In genomic region chr9:61597287-61597686, GRCm38 (mm10) we compare ENCODE assay signal across 13 mouse cellular contexts.
DNase-seq lines count a peak whose midpoint lies in the region; ATAC-seq and TF ChIP-seq lines count a peak whose summit lies in the region.
"Had no signal": no experiment of that assay in that cellular context is flagged by ENCODE, and none has a peak within 500 bp of the region (broad histone marks: within the 10 kb centered on the region; RNA-seq: fewer than 3 reads in every experiment).

No protein-coding gene starts in this region.

- peak overlapping the region; percentile 11; the same call in 1 of the 2 replicates for H3K4me2 ChIP-seq in heart, embryonic 13.5 days
- no peak overlapping the region for H3K4me2 ChIP-seq in midbrain, embryonic 13.5 days (replicated peaks)
- H3K4me2 ChIP-seq in midbrain, embryonic 11.5 days = no peak overlapping the region
- peak overlapping the region; percentile 4; the same call in 1 of the 2 replicates for H3K4me2 ChIP-seq in embryonic facial prominence, embryonic 11.5 days (ENCODE audit: low read depth, low read length)
- H3K4me2 ChIP-seq in stomach, postnatal 0 days (replicated peaks; ENCODE audit: low read depth) = no peak overlapping the region
- H3K4me2 ChIP-seq: hindbrain, embryonic 12.5 days; liver, embryonic 13.5 days had no signal

- no peak overlapping the region for H3K27ac ChIP-seq in heart, embryonic 13.5 days (replicated peaks)
- H3K27ac ChIP-seq in midbrain, embryonic 13.5 days = no peak overlapping the region
- H3K27ac ChIP-seq in midbrain, embryonic 11.5 days (ENCODE audit: low read depth, low read length) = no peak overlapping the region
- H3K27ac ChIP-seq in embryonic facial prominence, embryonic 11.5 days (replicated peaks; ENCODE audit: low read depth, low read length) = no peak overlapping the region
- H3K27ac ChIP-seq in stomach, postnatal 0 days (replicated peaks) = peak overlapping the region; percentile 58
- H3K27ac ChIP-seq: liver, embryonic 13.5 days had no signal

- intact Hi-C loops in heart, postnatal 25 days (cut with DNase I) = no loop called here

- peaks cover 56% of the 10 kb centered on the region for H3K27me3 ChIP-seq in heart, embryonic 13.5 days (replicated peaks)
- 0 out of 2 replicates have a peak, but pooled peaks cover 4% of the 10 kb centered on the region for H3K27me3 ChIP-seq in midbrain, embryonic 13.5 days
- no peaks in the 10 kb centered on the region for H3K27me3 ChIP-seq in midbrain, embryonic 11.5 days (ENCODE audit: control insufficient read depth, insufficient read depth, low read length)
- H3K27me3 ChIP-seq in embryonic facial prominence, embryonic 11.5 days (ENCODE audit: control insufficient read depth, insufficient read depth, low read length) = no peaks in the 10 kb centered on the region
- no peaks in the 10 kb centered on the region for H3K27me3 ChIP-seq in stomach, postnatal 0 days (ENCODE audit: control insufficient read depth, insufficient read depth, low read length)

- H3K36me3 ChIP-seq in heart, embryonic 13.5 days = no peaks in the 10 kb centered on the region
- no peaks in the 10 kb centered on the region for H3K36me3 ChIP-seq in midbrain, embryonic 13.5 days
- H3K36me3 ChIP-seq in midbrain, embryonic 11.5 days (ENCODE audit: control insufficient read depth, insufficient read depth, low read length) = no peaks in the 10 kb centered on the region
- no peaks in the 10 kb centered on the region for H3K36me3 ChIP-seq in embryonic facial prominence, embryonic 11.5 days (replicated peaks; ENCODE audit: control insufficient read depth, insufficient read depth, low read depth, low read length)
- no peaks in the 10 kb centered on the region for H3K36me3 ChIP-seq in stomach, postnatal 0 days (ENCODE audit: control insufficient read depth, insufficient read depth, low read length)
- H3K36me3 ChIP-seq: hindbrain, embryonic 12.5 days; liver, embryonic 13.5 days had no signal

- peaks cover 17% of the 10 kb centered on the region for H3K4me1 ChIP-seq in heart, embryonic 13.5 days
- H3K4me1 ChIP-seq in midbrain, embryonic 13.5 days (replicated peaks) = peaks cover 39% of the 10 kb centered on the region
- peaks cover 5% of the 10 kb centered on the region; the same call in 1 of the 2 replicates for H3K4me1 ChIP-seq in midbrain, embryonic 11.5 days (ENCODE audit: control insufficient read depth, insufficient read depth, low read length)
- peaks cover 8% of the 10 kb centered on the region; the same call in 1 of the 2 replicates for H3K4me1 ChIP-seq in embryonic facial prominence, embryonic 11.5 days (ENCODE audit: control insufficient read depth, insufficient read depth, low read length)
- H3K4me1 ChIP-seq in stomach, postnatal 0 days (replicated peaks; ENCODE audit: control insufficient read depth, insufficient read depth) = no peaks in the 10 kb centered on the region
- H3K4me1 ChIP-seq: liver, embryonic 13.5 days had no signal

- no peak overlapping the region for H3K4me3 ChIP-seq in heart, embryonic 13.5 days
- no peak overlapping the region for H3K4me3 ChIP-seq in midbrain, embryonic 13.5 days (replicated peaks)
- H3K4me3 ChIP-seq in midbrain, embryonic 11.5 days (ENCODE audit: low read depth, low read length) = no peak overlapping the region
- H3K4me3 ChIP-seq in embryonic facial prominence, embryonic 11.5 days (ENCODE audit: low read depth, low read length) = no peak overlapping the region
- no peak overlapping the region for H3K4me3 ChIP-seq in stomach, postnatal 0 days (ENCODE audit: low read depth, low read length)
- H3K4me3 ChIP-seq: hindbrain, embryonic 12.5 days; liver, embryonic 13.5 days had no signal

- ATAC-seq in heart, embryonic 13.5 days (ENCODE audit: extremely low read depth, insufficient number of reproducible peaks, low FRiP score, low TSS enrichment) = no peak
- ATAC-seq in midbrain, embryonic 13.5 days = 0 out of 2 replicates have a peak, but pooled peaks have one; percentile 30
- ATAC-seq in midbrain, embryonic 11.5 days (ENCODE audit: low FRiP score) = no peak
- no peak for ATAC-seq in embryonic facial prominence, embryonic 11.5 days (replicated peaks; ENCODE audit: insufficient number of reproducible peaks, low FRiP score, low TSS enrichment, low read depth)
- ATAC-seq in stomach, postnatal 0 days (ENCODE audit: low FRiP score, low TSS enrichment) = no peak

- no peak overlapping the region for H3K9ac ChIP-seq in heart, embryonic 13.5 days
- no peak overlapping the region for H3K9ac ChIP-seq in midbrain, embryonic 13.5 days (replicated peaks)
- H3K9ac ChIP-seq in midbrain, embryonic 11.5 days (ENCODE audit: low read length) = no peak overlapping the region
- 0 out of 2 replicates have a peak overlapping the region, but pooled peaks have one; percentile 15 for H3K9ac ChIP-seq in embryonic facial prominence, embryonic 11.5 days (replicated peaks; ENCODE audit: low read length)
- H3K9ac ChIP-seq in stomach, postnatal 0 days (ENCODE audit: low read length) = no peak overlapping the region
- H3K9ac ChIP-seq: hindbrain, embryonic 12.5 days; liver, embryonic 13.5 days had no signal

- H3K9me3 ChIP-seq in heart, embryonic 13.5 days = no peaks in the 10 kb centered on the region
- no peaks in the 10 kb centered on the region for H3K9me3 ChIP-seq in midbrain, embryonic 13.5 days
- H3K9me3 ChIP-seq in midbrain, embryonic 11.5 days (ENCODE audit: control insufficient read depth, low read length) = no peaks in the 10 kb centered on the region
- no peaks in the 10 kb centered on the region for H3K9me3 ChIP-seq in embryonic facial prominence, embryonic 11.5 days (replicated peaks; ENCODE audit: control insufficient read depth, low read length)
- H3K9me3 ChIP-seq in stomach, postnatal 0 days (ENCODE audit: control insufficient read depth, low read length) = no peaks in the 10 kb centered on the region
- H3K9me3 ChIP-seq: hindbrain, embryonic 12.5 days; liver, embryonic 13.5 days had no signal

- DNase-seq in heart, postnatal 25 days (ENCODE audit: low spot score) = no peak
- DNase-seq in midbrain, embryonic 11.5 days (ENCODE audit: low spot score, missing footprints) = no peak
- DNase-seq in embryonic facial prominence, embryonic 11.5 days (ENCODE audit: low spot score) = no peak
- no peak for DNase-seq in stomach, postnatal 0 days (ENCODE audit: low spot score)
- no peak for DNase-seq in thymus, postnatal 10 days (ENCODE audit: low spot score in 2 of 2)
- no peak for DNase-seq in thymus, adult 18-20 months
- DNase-seq: cerebellum, adult 2 months; layer of hippocampus, adult 9-11 months; liver, embryonic 13.5 days; thymus, adult 2 months had no signal

- TF ChIP-seq CTCF in stomach, postnatal 0 days (IDR thresholded peaks at IDR 0.05; ENCODE audit: low read depth) = no peak

- WGBS in heart, embryonic 13.5 days = 13% methylated on average over 7 of the region's 7 CpGs
- WGBS in midbrain, embryonic 13.5 days = 21% methylated on average over 7 of the region's 7 CpGs
- 31% methylated on average over 7 of the region's 7 CpGs for WGBS in midbrain, embryonic 11.5 days
- WGBS in embryonic facial prominence, embryonic 11.5 days = 18% methylated on average over 7 of the region's 7 CpGs
- 36% methylated on average over 7 of the region's 7 CpGs for WGBS in stomach, postnatal 0 days

- TF ChIP-seq EP300 in stomach, postnatal 0 days (optimal IDR thresholded peaks at IDR 0.05) = no peak

Comparison
In these comparisons a context has a peak if more than half of its experiments do, and no peak if none do; other contexts are left out.
1. H3K4me2 ChIP-seq: peak in heart, embryonic 13.5 days (single experiment) and embryonic facial prominence, embryonic 11.5 days (single experiment); none in midbrain, embryonic 13.5 days (single experiment), midbrain, embryonic 11.5 days (single experiment) and stomach, postnatal 0 days (single experiment).